In the genomic region with DNA sequence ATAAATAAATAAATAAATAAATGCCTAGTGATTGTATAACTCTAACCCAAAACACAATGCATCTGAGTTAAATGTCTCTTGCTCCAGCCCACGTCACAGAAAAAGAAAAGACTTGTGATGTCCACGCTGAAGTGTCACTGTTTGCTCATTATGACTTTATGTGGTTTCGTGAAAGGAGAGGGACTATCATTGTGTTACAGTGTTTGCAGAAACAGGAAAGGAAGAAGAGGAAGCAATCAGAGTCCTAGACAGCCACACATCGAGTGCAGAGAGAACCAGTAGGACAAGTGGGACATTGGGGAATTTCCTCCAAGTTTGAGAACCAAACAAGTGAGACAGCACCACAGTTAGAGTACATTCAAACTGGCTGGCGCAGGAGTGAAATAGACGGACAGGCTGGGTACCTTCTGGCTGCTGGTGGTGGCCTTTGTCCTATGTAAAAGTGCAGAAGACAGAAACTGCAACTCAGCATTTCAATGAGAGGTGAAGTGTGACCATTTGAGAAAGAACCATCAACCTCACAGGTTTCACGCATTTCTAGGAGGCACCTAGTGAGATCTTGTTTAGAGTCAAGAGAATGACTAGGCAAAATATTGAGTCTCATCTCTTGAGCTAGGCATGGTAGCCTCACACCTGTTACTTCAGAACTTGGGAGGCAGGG, we compare ENCODE assay signal across 26 mouse cellular contexts. TPM values are rescaled to one million over a fixed set of nuclear protein-coding genes. Genes with fewer than 3 reads are reported as not detected.
DNase-seq lines count a peak whose midpoint lies in the region; ATAC-seq lines count a peak whose summit lies in the region.
"Had no signal": no experiment of that assay in that cellular context is flagged by ENCODE, and none has a peak within 500 bp of the region (broad histone marks: within the 10 kb centered on the region; RNA-seq: fewer than 3 reads in every experiment).

No protein-coding gene starts in this region.

- WGBS in neural tube, embryonic 15.5 days: 89% methylated on average over 7 of the region's 7 CpGs

- H3K9me3 ChIP-seq in neural tube, embryonic 15.5 days (replicated peaks): no peaks in the 10 kb centered on the region
- H3K9me3 ChIP-seq: embryonic facial prominence, embryonic 10.5 days; forebrain, embryonic 10.5 days; heart, embryonic 10.5 days; hindbrain, embryonic 10.5 days; hindbrain, embryonic 15.5 days had no signal

- H3K27ac ChIP-seq in neural tube, embryonic 15.5 days (replicated peaks): no peak overlapping the region
- H3K27ac ChIP-seq: embryonic facial prominence, embryonic 10.5 days; forebrain, embryonic 10.5 days; gastrocnemius, adult 2 months; heart, embryonic 10.5 days; hindbrain, embryonic 10.5 days; hindbrain, embryonic 15.5 days had no signal

- intact Hi-C loops in heart, postnatal 25 days (cut with DNase I): no loop called here

- no peak for ATAC-seq in neural tube, embryonic 15.5 days (ENCODE audit: low FRiP score)
- peak; percentile 74 for ATAC-seq in megakaryocyte, adult 5-6 weeks (ENCODE audit: poor library complexity, severe bottlenecking)
- ATAC-seq: forebrain, embryonic 14.5 days had no signal

- H3K27me3 ChIP-seq in neural tube, embryonic 15.5 days (replicated peaks): no peaks in the 10 kb centered on the region
- H3K27me3 ChIP-seq in splenic B cell, adult 2 months (ENCODE audit: control insufficient read depth, insufficient read depth, low read length, poor library complexity, severe bottlenecking): no peaks in the 10 kb centered on the region; the same call in 1 of the 2 replicates
- H3K27me3 ChIP-seq: hindbrain, embryonic 15.5 days had no signal

- no peaks in the 10 kb centered on the region for H3K36me3 ChIP-seq in neural tube, embryonic 15.5 days
- H3K36me3 ChIP-seq in splenic B cell, adult 2 months (ENCODE audit: control insufficient read depth, insufficient read depth, low read length, poor library complexity, severe bottlenecking): no peaks in the 10 kb centered on the region
- H3K36me3 ChIP-seq: embryonic facial prominence, embryonic 10.5 days; forebrain, embryonic 10.5 days; heart, embryonic 10.5 days; hindbrain, embryonic 10.5 days; hindbrain, embryonic 15.5 days had no signal

- no peak overlapping the region for H3K4me3 ChIP-seq in neural tube, embryonic 15.5 days (replicated peaks)
- H3K4me3 ChIP-seq: embryonic facial prominence, embryonic 10.5 days; forebrain, embryonic 10.5 days; gastrocnemius, adult 2 months; heart, embryonic 10.5 days; hindbrain, embryonic 10.5 days; hindbrain, embryonic 15.5 days had no signal

- H3K4me2 ChIP-seq in neural tube, embryonic 15.5 days: no peak overlapping the region
- H3K4me2 ChIP-seq: hindbrain, embryonic 15.5 days had no signal

- DNase-seq in heart, adult 11 months: peak; percentile 76
- no peak for DNase-seq in heart, postnatal 25 days (ENCODE audit: low spot score)
- peak; percentile 5 for DNase-seq in neural tube, embryonic 10.5 days (ENCODE audit: extremely low spot score, low spot score)
- peak; percentile 49 for DNase-seq in splenic B cell, adult 2 months (ENCODE audit: low read depth, low spot score)
- DNase-seq in retina, embryonic 14.5 days (ENCODE audit: low spot score): no peak
- no peak for DNase-seq in cerebellum, adult 9-11 months
- DNase-seq: adrenal gland, adult 8-10 months; adrenal gland, postnatal 36 days; cerebellum, adult 11 months; cerebellum, adult 8-10 months; cerebellum, postnatal 25 days; gastrocnemius, adult 2 months; gastrocnemius, postnatal 25 days; heart, adult 18-20 months; heart, postnatal 10 days had no signal

- no peaks in the 10 kb centered on the region for H3K4me1 ChIP-seq in neural tube, embryonic 15.5 days
- H3K4me1 ChIP-seq: embryonic facial prominence, embryonic 10.5 days; forebrain, embryonic 10.5 days; heart, embryonic 10.5 days; hindbrain, embryonic 10.5 days; hindbrain, embryonic 15.5 days had no signal

- no peak overlapping the region for H3K9ac ChIP-seq in neural tube, embryonic 15.5 days (replicated peaks)
- H3K9ac ChIP-seq: hindbrain, embryonic 15.5 days had no signal

RNA-seq across cellular contexts. Expression of a gene that starts 59.6 kb away (rescaled TPM):
- not detected for total RNA-seq in heart, postnatal 25 days (2021)
- polyA plus RNA-seq in neural tube, embryonic 15.5 days (2015; fragmentation: Nextera tagmentation; extraction: Ambion mirVana): 0.28 and 0.51 TPM in 2 replicates
- 1.2 and 1.3 TPM in 2 replicates for total RNA-seq in megakaryocyte, adult 5-6 weeks (2015)
- 1.5 and 1.8 TPM in 2 replicates for total RNA-seq in megakaryocyte, adult 5-6 weeks (2017)
- total RNA-seq: gastrocnemius, adult 2 months; gastrocnemius, postnatal 25 days; heart, postnatal 10 days had no signal
- polyA plus RNA-seq: C2C12; embryonic facial prominence, embryonic 10.5 days; embryonic facial prominence, embryonic 14.5 days; forebrain, embryonic 10.5 days; heart, embryonic 10.5 days; heart, embryonic 14.5 days; hindbrain, embryonic 10.5 days had no signal

Comparison
In these comparisons a context has a peak if more than half of its experiments do, and no peak if none do; other contexts are left out.
1. DNase-seq: peak in heart, adult 11 months (single experiment), neural tube, embryonic 10.5 days (single experiment) and splenic B cell, adult 2 months (single experiment); none in heart, postnatal 25 days (single experiment), retina, embryonic 14.5 days (single experiment) and cerebellum, adult 9-11 months (single experiment).